Mouse (Mus musculus): ENCODE results near the gene Tyw3.

GRCm38 (mm10) chr3:154548868-154549301 lies 48.0 kb downstream of the Tyw3 start:
- TF ChIP-seq CTCF (IDR thresholded peaks at IDR 0.05; ENCODE audit: borderline replicate concordance, insufficient read depth, low read depth, low read length) (no peak), POLR2A (IDR thresholded peaks at IDR 0.05; ENCODE audit: borderline replicate concordance, insufficient read depth, low read length) (no peak)
